Mouse (Mus musculus) heart, postnatal 0 days (tissue): ENCODE measurements around the gene Mbd6. TPM values are rescaled to one million over a fixed set of nuclear protein-coding genes. Genes with fewer than 3 reads are reported as not detected.

ENCODE experiments used
- ATAC-seq: fragments of 200-750 bp; cut with Nextera tagmentation; 2 replicates; pipeline ENCODE4 v1.8.0; 2017; ENCODE audit warnings: low read depth, moderate number of reproducible peaks, moderate library complexity; ENCODE audit not compliant: insufficient read depth
- DNase-seq: peaks from one replicate; pipeline ENCODE4 v3.0.0-alpha.2; 2016; ENCODE audit warnings: low spot score
- H3K27ac ChIP-seq: fragments of 300-500 bp; sonication (generic); 2 replicates; pipeline ENCODE4 v1.5.1; 2014; ENCODE audit warnings: low read depth, mild to moderate bottlenecking
- H3K27me3 ChIP-seq: fragments of 300-500 bp; sonication (generic); 2 replicates; pipeline ENCODE4 v1.6.1; 2014; ENCODE audit warnings: low read length, mixed read lengths; ENCODE audit not compliant: control insufficient read depth, insufficient read depth
- H3K36me3 ChIP-seq: fragments of 300-500 bp; sonication (generic); replicated peaks from 2 replicates; pipeline ENCODE4 v1.6.1; 2014; ENCODE audit warnings: low read length, mixed read lengths; ENCODE audit not compliant: control insufficient read depth, insufficient read depth
- H3K4me1 ChIP-seq: fragments of 300-500 bp; sonication (generic); 2 replicates; pipeline ENCODE4 v1.6.1; 2014; ENCODE audit warnings: antibody characterized with exemption; ENCODE audit not compliant: control insufficient read depth, insufficient read depth
- H3K4me2 ChIP-seq: fragments of 300-500 bp; sonication (generic); 2 replicates; pipeline ENCODE4 v1.6.1; 2014; ENCODE audit warnings: low read depth, mild to moderate bottlenecking, low read length, moderate library complexity
- H3K4me3 ChIP-seq: fragments of 300-500 bp; sonication (generic); 2 replicates; pipeline ENCODE4 v1.5.1; 2014; ENCODE audit warnings: low read depth, low read length
- H3K9ac ChIP-seq: fragments of 300-500 bp; sonication (generic); replicated peaks from 2 replicates; pipeline ENCODE4 v1.6.1; 2014; ENCODE audit warnings: low read depth, low read length, mixed read lengths
- H3K9me3 ChIP-seq: fragments of 300-500 bp; sonication (generic); replicated peaks from 2 replicates; pipeline ENCODE4 v1.6.1; 2016; ENCODE audit warnings: low read length; ENCODE audit not compliant: control insufficient read depth
- CTCF ChIP-seq: IDR thresholded peaks from 2 replicates; pipeline ENCODE4 v1.5.1; 2016; ENCODE audit warnings: antibody characterized with exemption, control low read depth, low read depth
- EP300 ChIP-seq: IDR thresholded peaks from 2 replicates; pipeline ENCODE4 v1.6.1; 2016; ENCODE audit warnings: antibody characterized with exemption, low read depth
- WGBS: fragments of 180-500 bp; shearing (Covaris S2); extraction: QIAGEN DNeasy Blood & Tissue Kit; methylation state at CpG from one replicate; pipeline ENCODE4 v1.1.7; 2014; 5-methylcytosine and 5-hydroxymethylcytosine counted together
- polyA plus RNA-seq: library from polyadenylated mRNA; unstranded; fragments of >200 nt; fragmentation: Nextera tagmentation; extraction: Ambion mirVana; gene quantifications from 2 replicates; pipeline ENCODE4 v1.2.1, GENCODE M21; 2015
- total RNA-seq: library from RNA; depleted of rRNA; stranded (reverse); fragments of >200 nt; gene quantifications from 2 replicates; pipeline ENCODE4 v1.2.3, GENCODE M21; 2014; ENCODE audit warnings: low replicate concordance

Mbd6 gene
- total and polyA plus RNA-seq, 2 experiments from 2014 or later: 6.5 to 8.7 TPM

GRCm38 (mm10) chr10:127264336-127264735 is 24.5 kb downstream of the Mbd6 start:
- no peak overlapping the region for H3K4me2 ChIP-seq
- TF ChIP-seq EP300 (no peak), CTCF (no peak)
- no peak overlapping the region for H3K4me3 ChIP-seq
- ATAC-seq (no peak), DNase-seq (no peak)
- no peaks in the 10 kb centered on the region for H3K9me3 ChIP-seq
- WGBS: 68% methylated on average over 8 of the region's 8 CpGs
- H3K27ac ChIP-seq: no peak overlapping the region
- H3K36me3 ChIP-seq: peaks cover 5% of the 10 kb centered on the region; the same call in 1 of the 2 replicates
- peaks cover 35% of the 10 kb centered on the region for H3K27me3 ChIP-seq
- H3K4me1 ChIP-seq: peaks cover 17% of the 10 kb centered on the region
- no peak overlapping the region for H3K9ac ChIP-seq

- Histone ChIP-seq H3K4me2 (peak overlapping the region; percentile 69; the same call in 1 of the 2 replicates), H3K27me3 (peaks cover 35% of the 10 kb centered on the region)
- TF ChIP-seq CTCF (no peak), EP300 (no peak)
Observed at GRCm38 (mm10) chr10:127263631-127264030, 25.2 kb downstream of the Mbd6 start.

GRCm38 (mm10) chr10:127262548-127263398 is 26.0 kb downstream of the Mbd6 start, which contains the start of gene Kif5a:
Gene Kif5a (minus strand): TSS chr10:127263348.
- ATAC-seq (no peak), DNase-seq (no peak)
- Histone ChIP-seq H3K36me3 (no peaks in the 10 kb centered on the region), H3K9ac (0 out of 2 replicates have a peak within 1 kb of the TSS, but pooled peaks have one; percentile 32), H3K27ac (no peak within 1 kb of the TSS), H3K27me3 (peaks cover 35% of the 10 kb centered on the region), H3K4me1 (peaks cover 9% of the 10 kb centered on the region), H3K4me2 (peak within 1 kb of the TSS; percentile 69), H3K4me3 (peak within 1 kb of the TSS; percentile 42), H3K9me3 (no peaks in the 10 kb centered on the region)
- WGBS: 3% methylated on average over 53 of the region's 53 CpGs
- TF ChIP-seq EP300 (no peak), CTCF (no peak)

More at GRCm38 (mm10) chr10:127263631-127264030, 25.2 kb downstream of the Mbd6 start:
- no peak for ATAC-seq
- H3K36me3 ChIP-seq: no peaks in the 10 kb centered on the region; the same call in 1 of the 2 replicates
- no peak for DNase-seq
- H3K4me1 ChIP-seq: peaks cover 17% of the 10 kb centered on the region
- no peak overlapping the region for H3K4me3 ChIP-seq
- 55% methylated on average over 3 of the region's 3 CpGs for WGBS
- H3K9me3 ChIP-seq: no peaks in the 10 kb centered on the region
- no peak overlapping the region for H3K27ac ChIP-seq
- no peak overlapping the region for H3K9ac ChIP-seq

GRCm38 (mm10) chr10:127261706-127262547 is 26.9 kb downstream of the Mbd6 start:
- Histone ChIP-seq H3K27me3 (peaks cover 35% of the 10 kb centered on the region), H3K9ac (no peak overlapping the region), H3K4me2 (no peak overlapping the region), H3K4me3 (no peak overlapping the region), H3K27ac (no peak overlapping the region), H3K9me3 (no peaks in the 10 kb centered on the region), H3K4me1 (peaks cover 3% of the 10 kb centered on the region), H3K36me3 (no peaks in the 10 kb centered on the region)
- TF ChIP-seq EP300: no peak
- TF ChIP-seq CTCF: no peak
- no peak for DNase-seq
- WGBS: 58% methylated on average over 15 of the region's 15 CpGs
- no peak for ATAC-seq

GRCm38 (mm10) chr10:127258489-127258888 is 30.3 kb downstream of the Mbd6 start:
- no peak for ATAC-seq
- Histone ChIP-seq H3K4me2 (no peak overlapping the region), H3K4me1 (no peaks in the 10 kb centered on the region), H3K9me3 (no peaks in the 10 kb centered on the region), H3K36me3 (no peaks in the 10 kb centered on the region), H3K9ac (no peak overlapping the region), H3K27ac (no peak overlapping the region), H3K4me3 (no peak overlapping the region), H3K27me3 (peaks cover 27% of the 10 kb centered on the region)
- 79% methylated on average over 8 of the region's 8 CpGs for WGBS
- DNase-seq: no peak
- TF ChIP-seq CTCF (no peak), EP300 (no peak)
